Mouse (Mus musculus): ENCODE measurements at regions not wholly inside any gene's neighbourhood (a gene's known extent, or its start where the extent isn't known, plus 50 kb on each side); places are given as distances from the start of the nearest gene placed in this dataset.

GRCm38 (mm10) chr13:112114741-112115201 is 173.5 kb upstream of the Ankrd55 start:
- no peak overlapping the region for H3K27ac ChIP-seq (ENCODE audit: low read length)
- H3K36me3 ChIP-seq (ENCODE audit: control insufficient read depth, insufficient read depth, low read length) = no peaks in the 10 kb centered on the region
- no peak overlapping the region for H3K9ac ChIP-seq (replicated peaks; ENCODE audit: low read depth, low read length)
- no peaks in the 10 kb centered on the region for H3K9me3 ChIP-seq (ENCODE audit: control insufficient read depth, low read depth, low read length)
- H3K4me3 ChIP-seq (ENCODE audit: low read depth, low read length) = no peak overlapping the region
- 0 out of 2 replicates have a peak, but pooled peaks cover 6% of the 10 kb centered on the region for H3K4me1 ChIP-seq (ENCODE audit: control insufficient read depth, insufficient read depth, low read length)
- WGBS = 76% methylated on average over 7 of the region's 7 CpGs
- H3K27me3 ChIP-seq (ENCODE audit: control insufficient read depth, insufficient read depth, low read length) = no peaks in the 10 kb centered on the region
- no peak overlapping the region for H3K4me2 ChIP-seq (replicated peaks; ENCODE audit: low read depth, low read length)
- ATAC-seq (ENCODE audit: insufficient number of reproducible peaks, insufficient read depth, low FRiP score, low read depth) = no peak

GRCm38 (mm10) chr13:112116101-112116726 is 172.0 kb upstream of the Ankrd55 start:
- Histone ChIP-seq H3K9ac (replicated peaks; ENCODE audit: low read depth, low read length) (no peak overlapping the region), H3K9me3 (ENCODE audit: control insufficient read depth, low read depth, low read length) (no peaks in the 10 kb centered on the region), H3K4me3 (ENCODE audit: low read depth, low read length) (no peak overlapping the region), H3K36me3 (ENCODE audit: control insufficient read depth, insufficient read depth, low read length) (no peaks in the 10 kb centered on the region), H3K27me3 (ENCODE audit: control insufficient read depth, insufficient read depth, low read length) (no peaks in the 10 kb centered on the region), H3K4me2 (replicated peaks; ENCODE audit: low read depth, low read length) (no peak overlapping the region), H3K27ac (ENCODE audit: low read length) (peak overlapping the region; percentile 39; the same call in 1 of the 2 replicates), H3K4me1 (ENCODE audit: control insufficient read depth, insufficient read depth, low read length) (peaks cover 9% of the 10 kb centered on the region; the same call in 1 of the 2 replicates)
- ATAC-seq (ENCODE audit: insufficient number of reproducible peaks, insufficient read depth, low FRiP score, low read depth) = no peak
- whole genome bisulfite sequencing = 58% methylated on average over 9 of the region's 9 CpGs

GRCm38 (mm10) chr13:112118564-112118963 is 169.7 kb upstream of the Ankrd55 start:
- Histone ChIP-seq H3K4me1 (ENCODE audit: control insufficient read depth, insufficient read depth, low read length) (peaks cover 9% of the 10 kb centered on the region; the same call in 1 of the 2 replicates), H3K27me3 (ENCODE audit: control insufficient read depth, insufficient read depth, low read length) (no peaks in the 10 kb centered on the region), H3K27ac (ENCODE audit: low read length) (no peak overlapping the region), H3K4me3 (ENCODE audit: low read depth, low read length) (no peak overlapping the region), H3K9ac (replicated peaks; ENCODE audit: low read depth, low read length) (no peak overlapping the region), H3K4me2 (replicated peaks; ENCODE audit: low read depth, low read length) (no peak overlapping the region), H3K36me3 (ENCODE audit: control insufficient read depth, insufficient read depth, low read length) (no peaks in the 10 kb centered on the region), H3K9me3 (ENCODE audit: control insufficient read depth, low read depth, low read length) (no peaks in the 10 kb centered on the region)
- 90% methylated on average over 3 of the region's 3 CpGs for WGBS
- ATAC-seq (ENCODE audit: insufficient number of reproducible peaks, insufficient read depth, low FRiP score, low read depth) = no peak

- H3K4me2 ChIP-seq (replicated peaks; ENCODE audit: low read depth, low read length) = no peak overlapping the region
- H3K9me3 ChIP-seq (ENCODE audit: control insufficient read depth, low read depth, low read length) = no peaks in the 10 kb centered on the region
- no peak for ATAC-seq (ENCODE audit: insufficient number of reproducible peaks, insufficient read depth, low FRiP score, low read depth)
- no peak overlapping the region for H3K4me3 ChIP-seq (ENCODE audit: low read depth, low read length)
- no peaks in the 10 kb centered on the region for H3K27me3 ChIP-seq (ENCODE audit: control insufficient read depth, insufficient read depth, low read length)
- H3K27ac ChIP-seq (ENCODE audit: low read length) = no peak overlapping the region
- peaks cover 9% of the 10 kb centered on the region; the same call in 1 of the 2 replicates for H3K4me1 ChIP-seq (ENCODE audit: control insufficient read depth, insufficient read depth, low read length)
- WGBS = 63% methylated on average over 11 of the region's 11 CpGs
- no peak overlapping the region for H3K9ac ChIP-seq (replicated peaks; ENCODE audit: low read depth, low read length)
- no peaks in the 10 kb centered on the region for H3K36me3 ChIP-seq (ENCODE audit: control insufficient read depth, insufficient read depth, low read length)
These were observed 168.6 kb upstream of the Ankrd55 start for GRCm38 (mm10) chr13:112119611-112120041.

GRCm38 (mm10) chr13:112120346-112120745 is 167.9 kb upstream of the Ankrd55 start:
- Histone ChIP-seq H3K36me3 (ENCODE audit: control insufficient read depth, insufficient read depth, low read length) (no peaks in the 10 kb centered on the region), H3K9ac (replicated peaks; ENCODE audit: low read depth, low read length) (no peak overlapping the region), H3K4me1 (ENCODE audit: control insufficient read depth, insufficient read depth, low read length) (peaks cover 9% of the 10 kb centered on the region; the same call in 1 of the 2 replicates), H3K9me3 (ENCODE audit: control insufficient read depth, low read depth, low read length) (no peaks in the 10 kb centered on the region), H3K4me3 (ENCODE audit: low read depth, low read length) (no peak overlapping the region), H3K27ac (ENCODE audit: low read length) (no peak overlapping the region), H3K27me3 (ENCODE audit: control insufficient read depth, insufficient read depth, low read length) (no peaks in the 10 kb centered on the region), H3K4me2 (replicated peaks; ENCODE audit: low read depth, low read length) (no peak overlapping the region)
- WGBS = 79% methylated on average over 4 of the region's 4 CpGs
- no peak for ATAC-seq (ENCODE audit: insufficient number of reproducible peaks, insufficient read depth, low FRiP score, low read depth)

- no peak overlapping the region for H3K9ac ChIP-seq (replicated peaks; ENCODE audit: low read depth, low read length)
- no peak overlapping the region for H3K4me3 ChIP-seq (ENCODE audit: low read depth, low read length)
- 86% methylated on average over 9 of the region's 9 CpGs for WGBS
- no peak overlapping the region for H3K27ac ChIP-seq (ENCODE audit: low read length)
- peaks cover 7% of the 10 kb centered on the region; the same call in 1 of the 2 replicates for H3K4me1 ChIP-seq (ENCODE audit: control insufficient read depth, insufficient read depth, low read length)
- no peaks in the 10 kb centered on the region for H3K9me3 ChIP-seq (ENCODE audit: control insufficient read depth, low read depth, low read length)
- no peaks in the 10 kb centered on the region for H3K27me3 ChIP-seq (ENCODE audit: control insufficient read depth, insufficient read depth, low read length)
- H3K36me3 ChIP-seq (ENCODE audit: control insufficient read depth, insufficient read depth, low read length) = no peaks in the 10 kb centered on the region
- ATAC-seq (ENCODE audit: insufficient number of reproducible peaks, insufficient read depth, low FRiP score, low read depth) = no peak
- no peak overlapping the region for H3K4me2 ChIP-seq (replicated peaks; ENCODE audit: low read depth, low read length)
These were observed 167.1 kb upstream of the Ankrd55 start for GRCm38 (mm10) chr13:112121110-112121509.

- H3K9ac ChIP-seq (replicated peaks; ENCODE audit: low read depth, low read length) = no peak overlapping the region
- no peaks in the 10 kb centered on the region for H3K9me3 ChIP-seq (ENCODE audit: control insufficient read depth, low read depth, low read length)
- no peak overlapping the region for H3K4me3 ChIP-seq (ENCODE audit: low read depth, low read length)
- peaks cover 5% of the 10 kb centered on the region; the same call in 1 of the 2 replicates for H3K4me1 ChIP-seq (ENCODE audit: control insufficient read depth, insufficient read depth, low read length)
- WGBS = 84% methylated on average over 9 of the region's 9 CpGs
- H3K36me3 ChIP-seq (ENCODE audit: control insufficient read depth, insufficient read depth, low read length) = no peaks in the 10 kb centered on the region
- H3K27ac ChIP-seq (ENCODE audit: low read length) = no peak overlapping the region
- no peaks in the 10 kb centered on the region for H3K27me3 ChIP-seq (ENCODE audit: control insufficient read depth, insufficient read depth, low read length)
- no peak for ATAC-seq (ENCODE audit: insufficient number of reproducible peaks, insufficient read depth, low FRiP score, low read depth)
- no peak overlapping the region for H3K4me2 ChIP-seq (replicated peaks; ENCODE audit: low read depth, low read length)
These were observed 165.3 kb upstream of the Ankrd55 start for GRCm38 (mm10) chr13:112122842-112123373.

GRCm38 (mm10) chr13:112125769-112126469 is 162.3 kb upstream of the Ankrd55 start:
- H3K9me3 ChIP-seq (ENCODE audit: control insufficient read depth, low read depth, low read length) = no peaks in the 10 kb centered on the region
- H3K27ac ChIP-seq (ENCODE audit: low read length) = no peak overlapping the region
- no peak overlapping the region for H3K9ac ChIP-seq (replicated peaks; ENCODE audit: low read depth, low read length)
- WGBS = 85% methylated on average over 14 of the region's 14 CpGs
- H3K4me1 ChIP-seq (ENCODE audit: control insufficient read depth, insufficient read depth, low read length) = no peaks in the 10 kb centered on the region; the same call in 1 of the 2 replicates
- H3K27me3 ChIP-seq (ENCODE audit: control insufficient read depth, insufficient read depth, low read length) = no peaks in the 10 kb centered on the region
- no peaks in the 10 kb centered on the region for H3K36me3 ChIP-seq (ENCODE audit: control insufficient read depth, insufficient read depth, low read length)
- no peak overlapping the region for H3K4me3 ChIP-seq (ENCODE audit: low read depth, low read length)
- ATAC-seq (ENCODE audit: insufficient number of reproducible peaks, insufficient read depth, low FRiP score, low read depth) = no peak
- no peak overlapping the region for H3K4me2 ChIP-seq (replicated peaks; ENCODE audit: low read depth, low read length)
